Mouse (Mus musculus) ES-Bruce4 (cell line): Measurements from ENCODE around the gene Grap2.

Source experiments
- CTCF ChIP-seq: IDR thresholded peaks from one replicate; pipeline ENCODE4 v1.8.1; 2011; ENCODE audit warnings: low read depth, low read length
- POLR2A ChIP-seq: IDR thresholded peaks from one replicate; pipeline ENCODE4 v1.8.1; 2011; ENCODE audit warnings: low read length; ENCODE audit not compliant: insufficient read depth

DNA sequence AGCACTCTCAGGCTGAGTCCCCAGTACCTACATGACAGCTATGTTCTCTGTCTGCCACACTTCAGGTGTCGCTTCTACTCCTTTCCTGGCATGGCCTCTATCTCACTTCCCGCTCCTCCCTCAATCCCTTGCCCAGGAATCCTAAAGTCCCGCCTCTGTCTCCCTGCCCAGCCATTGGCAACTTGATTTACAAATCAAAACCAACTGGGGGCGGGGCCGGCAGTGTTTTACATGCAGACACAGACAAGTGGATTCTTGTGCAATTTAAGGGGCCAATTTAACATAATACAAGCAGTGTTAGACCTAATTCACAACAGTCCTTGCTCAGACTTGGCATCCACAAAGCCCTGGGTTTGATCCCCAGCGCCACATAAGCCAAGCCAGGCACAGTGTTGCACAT lies 31.6 kb downstream of the Grap2 start:
- no peak for TF ChIP-seq CTCF
- no peak for TF ChIP-seq POLR2A
